Mouse (Mus musculus) adrenal gland, adult 2 months (tissue): ENCODE measurements around the gene Mtss1l. TPM values are rescaled to one million over a fixed set of nuclear protein-coding genes. Genes with fewer than 3 reads are reported as not detected.

Source experiments
- DNase-seq: peaks from one replicate; pipeline ENCODE4 v3.0.0; 2021
- polyA plus RNA-seq: library from polyadenylated mRNA; depleted of rRNA; stranded (reverse); fragments of >200 nt; gene quantifications from 2 replicates; pipeline ENCODE4 v1.2.3, GENCODE M21; 2012
- total RNA-seq, 2 experiments: library from RNA; stranded (reverse); gene quantifications; 2 replicates each; pipeline ENCODE4 v1.2.3; 2021

The Mtss1l gene
- total and polyA plus RNA-seq, 3 experiments: 20.2 to 71.3 (median 20.6) TPM

GRCm38 (mm10) chr8:110706288-110706870, 14.9 kb upstream of the Mtss1l start:
- DNase-seq: no peak

GRCm38 (mm10) chr8:110708429-110708828, 12.8 kb upstream of the Mtss1l start:
- DNase-seq: peak; percentile 53

GRCm38 (mm10) chr8:110710593-110710992, 10.7 kb upstream of the Mtss1l start:
- no peak for DNase-seq

- peak; percentile 64 for DNase-seq
Observed at GRCm38 (mm10) chr8:110711271-110711934, 9.9 kb upstream of the Mtss1l start.

- no peak for DNase-seq
Observed at GRCm38 (mm10) chr8:110713073-110713472, 8.2 kb upstream of the Mtss1l start.

- no peak for DNase-seq
Observed at GRCm38 (mm10) chr8:110714827-110715519, 6.3 kb upstream of the Mtss1l start.

- peak; percentile 87 for DNase-seq
Observed at GRCm38 (mm10) chr8:110716075-110716474, 5.2 kb upstream of the Mtss1l start.

GRCm38 (mm10) chr8:110717131-110717530, 4.1 kb upstream of the Mtss1l start:
- DNase-seq: no peak

- no peak for DNase-seq
Observed at GRCm38 (mm10) chr8:110718209-110718968, 2.9 kb upstream of the Mtss1l start.

GRCm38 (mm10) chr8:110718969-110719670, 2.2 kb upstream of the Mtss1l start:
- peak; percentile 39 for DNase-seq

GRCm38 (mm10) chr8:110719898-110720653, 1.2 kb upstream of the Mtss1l start:
- DNase-seq: no peak

GRCm38 (mm10) chr8:110721606-110722413, 534 bp downstream of the Mtss1l start:
- DNase-seq: peak; percentile 31

GRCm38 (mm10) chr8:110722414-110723011, 1.2 kb downstream of the Mtss1l start:
- no peak for DNase-seq

- no peak for DNase-seq
Observed at GRCm38 (mm10) chr8:110724493-110724892, 3.2 kb downstream of the Mtss1l start.

- DNase-seq: peak; percentile 46
Observed at GRCm38 (mm10) chr8:110725084-110725838, 4.0 kb downstream of the Mtss1l start.

- peak; percentile 57 for DNase-seq
Observed at GRCm38 (mm10) chr8:110726893-110727292, 5.6 kb downstream of the Mtss1l start.

- no peak for DNase-seq
Observed at GRCm38 (mm10) chr8:110731346-110731859, 10.1 kb downstream of the Mtss1l start.

GRCm38 (mm10) chr8:110733036-110733435, 11.8 kb downstream of the Mtss1l start:
- DNase-seq: no peak
